Mouse (Mus musculus) embryonic fibroblast, embryonic 13.5 days (primary cell): ENCODE measurements at regions not wholly inside any gene's neighbourhood (a gene's known extent, or its start where the extent isn't known, plus 50 kb on each side); places are given as distances from the start of the nearest gene placed in this dataset.

Source experiments
- CTCF ChIP-seq: IDR thresholded peaks from 2 replicates; pipeline ENCODE4 v1.5.1; 2011; ENCODE audit warnings: mild to moderate bottlenecking, control low read depth, low read length, moderate library complexity, borderline replicate concordance; ENCODE audit not compliant: insufficient read depth
- POLR2A ChIP-seq: IDR thresholded peaks from 2 replicates; pipeline ENCODE4 v1.6.1; 2011; ENCODE audit warnings: low read depth, mild to moderate bottlenecking, control low read depth, low read length, moderate library complexity

DNA sequence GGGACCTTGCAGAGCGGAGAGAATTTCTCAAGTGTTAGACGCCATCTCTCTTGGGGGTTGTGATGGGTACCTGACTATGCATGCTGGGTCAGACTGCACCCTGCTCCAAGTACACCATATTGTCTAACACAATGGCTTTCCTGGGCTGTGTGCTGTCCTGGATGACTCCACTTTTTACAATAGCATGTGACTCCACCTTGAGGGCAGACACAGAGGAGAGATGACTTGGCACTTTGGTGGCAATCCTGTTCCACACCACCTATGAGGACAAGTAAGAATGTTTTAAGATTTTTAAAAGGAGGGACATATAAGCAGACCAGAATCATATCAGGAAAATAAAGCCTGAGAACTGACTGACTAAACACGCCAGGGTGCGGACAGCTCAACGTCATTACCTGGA, 254.5 kb upstream of the Rnaseh2b start:
- no peak for TF ChIP-seq CTCF
- no peak for TF ChIP-seq POLR2A
